Mouse (Mus musculus) right cerebral cortex, adult 2 months (tissue): Measurements from ENCODE around the gene Ttc4.

Experiments
- DNase-seq, 2 experiments: peaks; one replicate each; pipeline ENCODE4 v3.0.0; 2021 to 2022; ENCODE audit warnings: low spot score in 2 of 2

Gene Ttc4

DNA sequence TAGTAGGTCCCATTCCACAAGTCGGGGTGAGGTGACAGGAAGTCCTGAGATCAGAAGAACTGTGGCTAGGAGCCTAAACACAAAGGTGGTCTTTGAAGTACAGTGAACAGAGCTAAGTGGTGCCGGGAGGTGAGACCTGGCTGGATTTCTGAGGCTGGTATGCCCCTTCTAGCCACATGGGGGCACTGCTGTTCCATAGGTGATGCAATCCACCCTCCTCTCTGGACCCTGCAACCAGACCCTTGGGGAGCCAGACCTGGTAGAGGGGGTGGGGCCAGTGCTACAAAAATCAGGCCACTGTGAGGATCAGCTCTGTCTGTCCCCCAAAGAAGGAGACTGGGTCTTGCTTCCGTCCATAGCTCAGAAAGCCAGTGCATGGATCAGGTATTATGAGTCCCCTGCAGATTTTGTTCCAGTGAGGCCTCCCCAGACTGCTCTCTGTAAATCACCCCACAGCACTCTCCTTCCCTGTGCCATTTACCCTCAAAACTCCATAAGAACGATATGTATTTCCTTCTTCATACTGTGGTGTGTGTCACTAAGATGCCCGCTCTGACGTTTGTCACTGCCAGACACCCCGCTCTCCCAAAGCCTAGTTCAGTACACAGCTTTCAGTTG, 64.5 kb downstream of the Ttc4 start:
- peak; percentile 77 to 83 for DNase-seq

GRCm38 (mm10) chr4:106613560-106613959, 65.2 kb downstream of the Ttc4 start:
- peak; percentile 51 to 62 for DNase-seq

GRCm38 (mm10) chr4:106613105-106613504, 65.6 kb downstream of the Ttc4 start:
- no peak for DNase-seq
